Mouse (Mus musculus): ENCODE results near the gene Arnt2. TPM values are rescaled to one million over a fixed set of nuclear protein-coding genes. Genes with fewer than 3 reads are reported as not detected.

The Arnt2 gene
- 1 to 10 TPM; 1.1 to 2.0 TPM for total RNA-seq (2021)
- long read RNA-seq, experiment 1, partial matches to known transcripts = 0 of 1 reads
- long read RNA-seq, experiment 1, other reads (novel, unspliced or antisense) = 1 of 1 reads
- long read RNA-seq, experiment 2, partial matches to known transcripts = 0 of 2 reads
- long read RNA-seq, experiment 2, other reads (novel, unspliced or antisense) = 2 of 2 reads

DNA sequence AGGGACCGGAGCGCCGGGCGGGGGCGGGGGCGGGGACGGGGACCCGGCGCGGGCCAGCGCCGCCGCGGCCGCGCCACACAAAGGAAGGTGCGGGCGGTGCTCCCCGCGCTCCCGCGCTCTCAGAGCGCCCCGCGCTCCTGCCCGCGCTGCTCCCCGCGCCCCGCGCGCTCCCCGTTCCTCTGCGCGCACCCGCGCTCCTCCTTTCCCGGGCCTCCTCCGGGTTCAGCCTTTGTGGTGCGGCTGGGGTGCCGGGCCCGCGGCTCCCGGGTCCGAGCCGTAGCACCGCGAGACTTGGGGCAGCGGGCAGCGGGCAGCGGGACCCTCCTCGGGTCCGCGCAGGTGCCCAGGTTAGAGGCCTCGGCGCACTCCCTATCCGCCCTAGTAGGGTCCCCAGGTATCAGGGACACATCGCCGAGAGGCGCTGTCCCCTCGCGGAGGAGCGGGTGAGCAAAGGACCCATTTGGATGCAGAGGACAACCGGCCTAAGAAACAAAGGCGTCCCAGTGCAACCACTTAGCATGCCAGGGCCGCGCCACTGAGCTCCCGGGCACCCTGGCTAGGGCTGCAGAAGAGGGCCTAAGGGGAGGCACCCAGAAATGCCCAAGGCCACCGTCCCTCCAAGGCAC, at the start of gene Arnt2:
Gene Arnt2 (minus strand): TSS at position 281 of the 626 bp plus-strand sequence.
- DNase-seq = no peak
- intact Hi-C loops (cut with DNase I; ENCODE audit: low total_unique reads) = no loop called here

DNA sequence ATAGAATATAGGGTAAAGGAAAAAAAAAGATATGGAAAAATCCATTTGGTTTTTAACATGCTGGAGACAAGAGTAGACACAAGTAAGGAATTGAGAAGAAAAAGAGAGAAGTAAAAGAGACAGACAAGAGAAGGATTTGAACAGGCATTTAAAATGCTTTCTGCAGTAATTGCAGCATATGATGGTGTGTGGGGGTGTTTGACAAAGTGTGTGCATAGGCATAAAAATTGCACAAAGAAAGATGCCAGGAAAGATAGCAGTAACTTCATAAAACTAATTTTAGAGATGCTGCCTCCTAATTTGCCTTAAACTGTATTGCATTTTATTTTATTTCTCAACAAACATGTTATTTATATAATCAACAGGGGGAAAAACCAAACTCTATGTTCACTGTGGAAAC, 41.7 kb upstream of the Arnt2 start:
- intact Hi-C loops (cut with DNase I; ENCODE audit: low total_unique reads) = no loop called here
- DNase-seq = no peak

GRCm38 (mm10) chr7:84449066-84449465, 39.1 kb upstream of the Arnt2 start:
- intact Hi-C loops (cut with DNase I; ENCODE audit: low total_unique reads) = no loop called here
- DNase-seq = no peak

GRCm38 (mm10) chr7:84448512-84448911, 38.5 kb upstream of the Arnt2 start:
- no peak for DNase-seq
- intact Hi-C loops (cut with DNase I; ENCODE audit: low total_unique reads) = no loop called here

- no peak for DNase-seq
- intact Hi-C loops (cut with DNase I; ENCODE audit: low total_unique reads) = no loop called here
Observed at GRCm38 (mm10) chr7:84447740-84448435, 37.9 kb upstream of the Arnt2 start.

DNA sequence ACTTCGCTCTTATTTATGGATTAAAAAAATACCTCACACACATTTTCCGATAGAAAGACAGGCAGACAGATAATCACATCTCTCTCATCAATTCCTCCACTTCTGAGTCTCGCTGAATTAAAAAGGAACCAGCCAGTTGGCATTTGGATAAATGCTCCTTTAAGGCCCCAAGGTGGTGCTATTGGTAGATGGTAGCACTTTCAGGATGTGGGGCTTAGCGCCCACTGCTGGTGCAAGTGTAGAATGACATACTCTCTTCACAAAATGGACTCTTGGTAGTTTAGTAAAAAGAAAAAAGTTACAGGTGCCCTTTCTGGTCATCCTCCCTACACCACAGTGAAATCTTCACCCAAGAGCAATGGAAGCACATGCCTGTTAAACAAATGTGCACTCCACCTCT, 37.1 kb upstream of the Arnt2 start:
- peak; percentile 8 for DNase-seq
- intact Hi-C loops (cut with DNase I; ENCODE audit: low total_unique reads) = no loop called here

GRCm38 (mm10) chr7:84442343-84442911, 32.5 kb upstream of the Arnt2 start:
- DNase-seq = no peak
- intact Hi-C loops (cut with DNase I; ENCODE audit: low total_unique reads) = no loop called here

DNA sequence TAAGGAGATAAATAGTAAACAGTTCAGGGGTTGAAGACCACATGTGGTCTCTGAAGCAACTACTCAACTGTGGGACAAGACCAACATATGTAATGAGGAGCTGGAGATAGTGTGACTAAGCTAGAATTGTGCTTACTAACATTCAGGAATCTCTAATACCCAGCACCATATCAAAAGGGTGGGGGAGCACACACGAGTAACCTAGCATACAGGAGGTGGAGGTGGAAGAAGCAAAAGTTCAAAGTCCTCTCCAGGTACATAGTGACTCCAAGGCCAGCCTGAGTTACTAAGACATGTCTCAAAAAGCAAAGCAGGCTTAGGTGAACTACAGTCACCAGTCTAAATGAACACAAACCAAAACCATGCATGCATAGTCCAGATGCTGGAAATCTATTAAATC, 29.6 kb upstream of the Arnt2 start:
- no peak for DNase-seq
- intact Hi-C loops (cut with DNase I; ENCODE audit: low total_unique reads) = no loop called here

DNA sequence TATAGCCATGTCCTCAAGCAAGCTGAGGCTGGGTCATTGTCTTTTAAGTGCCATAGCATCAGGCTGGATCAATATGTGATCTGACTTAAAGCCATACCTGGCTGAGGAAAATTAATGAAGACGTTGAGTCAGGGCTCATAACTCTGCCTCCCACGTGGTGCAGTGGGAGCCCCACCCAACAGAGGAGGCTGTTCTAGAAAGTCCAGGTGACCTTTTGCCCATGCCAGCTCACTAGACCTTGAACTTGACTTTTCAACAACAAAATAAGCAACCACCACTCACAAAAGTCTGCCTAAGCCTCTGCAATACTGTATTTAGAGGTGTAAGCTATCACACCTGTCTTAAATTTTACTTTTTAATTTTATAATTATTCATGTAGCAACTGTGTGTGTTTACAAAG, 24.9 kb upstream of the Arnt2 start:
- DNase-seq = no peak
- intact Hi-C loops (cut with DNase I; ENCODE audit: low total_unique reads) = no loop called here

DNA sequence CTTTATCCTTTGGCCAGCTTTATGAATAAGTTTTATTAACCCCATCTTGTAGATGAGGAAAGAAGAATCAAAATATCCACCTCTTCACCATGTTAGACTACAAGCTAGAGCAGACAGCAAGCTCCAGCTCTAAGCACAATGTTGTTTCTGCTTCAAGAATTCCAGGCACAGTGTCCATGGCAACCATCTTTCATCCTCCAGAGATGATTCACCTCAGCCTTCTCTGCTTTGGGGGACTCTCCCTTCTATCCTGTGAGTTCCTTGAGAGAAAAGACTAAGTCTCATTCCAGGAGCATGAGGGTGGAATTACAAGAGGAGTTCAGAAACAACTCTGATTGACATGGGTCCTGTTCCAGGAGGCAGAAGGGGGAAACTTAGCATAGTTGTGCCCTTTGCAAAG, 22.2 kb upstream of the Arnt2 start:
- intact Hi-C loops (cut with DNase I; ENCODE audit: low total_unique reads) = no loop called here
- no peak for DNase-seq

DNA sequence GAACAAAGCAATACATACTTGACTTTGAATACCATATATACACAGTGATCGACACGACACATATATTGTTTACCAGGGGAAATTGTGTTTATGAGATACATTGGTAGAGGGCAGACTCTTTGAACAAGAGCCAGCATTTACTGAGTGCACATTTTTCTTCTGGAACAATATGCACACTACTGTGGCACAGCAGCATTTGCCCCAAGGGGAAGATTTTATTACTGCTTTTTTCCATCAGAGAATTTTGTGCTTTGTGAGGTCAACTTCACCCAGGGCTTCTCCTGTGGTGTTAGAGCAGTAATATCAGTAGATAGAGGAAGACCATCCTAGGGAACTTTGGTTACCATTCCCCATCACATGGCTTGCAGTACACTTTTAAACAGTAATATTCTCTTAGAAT, 17.2 kb upstream of the Arnt2 start:
- DNase-seq = no peak
- intact Hi-C loops (cut with DNase I; ENCODE audit: low total_unique reads) = no loop called here

- DNase-seq = no peak
- intact Hi-C loops (cut with DNase I; ENCODE audit: low total_unique reads) = no loop called here
Observed at GRCm38 (mm10) chr7:84424670-84425385, 14.9 kb upstream of the Arnt2 start.

DNA sequence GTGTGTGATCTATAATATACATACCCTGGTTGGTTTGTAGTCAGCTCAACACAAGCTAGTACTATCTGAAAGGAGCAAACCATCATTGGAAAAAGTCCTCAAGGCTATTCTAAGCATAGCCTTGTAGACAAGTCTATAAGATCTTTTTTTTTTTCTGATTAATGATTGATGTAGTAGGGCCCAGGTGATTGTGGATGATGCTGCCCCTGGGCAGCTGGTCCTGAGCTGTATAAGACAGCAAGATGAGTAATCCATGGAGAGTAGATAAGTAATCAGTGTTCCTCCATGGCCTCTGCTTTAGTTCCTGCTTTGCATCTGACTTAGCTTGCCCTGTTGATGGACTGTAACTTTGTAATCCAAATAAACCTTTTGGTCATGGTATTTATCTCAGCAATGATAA, 11.8 kb upstream of the Arnt2 start:
- intact Hi-C loops (cut with DNase I; ENCODE audit: low total_unique reads) = no loop called here
- DNase-seq = no peak

- no peak for DNase-seq
- intact Hi-C loops (cut with DNase I; ENCODE audit: low total_unique reads) = no loop called here
Observed at GRCm38 (mm10) chr7:84421291-84421665, 11.3 kb upstream of the Arnt2 start.

DNA sequence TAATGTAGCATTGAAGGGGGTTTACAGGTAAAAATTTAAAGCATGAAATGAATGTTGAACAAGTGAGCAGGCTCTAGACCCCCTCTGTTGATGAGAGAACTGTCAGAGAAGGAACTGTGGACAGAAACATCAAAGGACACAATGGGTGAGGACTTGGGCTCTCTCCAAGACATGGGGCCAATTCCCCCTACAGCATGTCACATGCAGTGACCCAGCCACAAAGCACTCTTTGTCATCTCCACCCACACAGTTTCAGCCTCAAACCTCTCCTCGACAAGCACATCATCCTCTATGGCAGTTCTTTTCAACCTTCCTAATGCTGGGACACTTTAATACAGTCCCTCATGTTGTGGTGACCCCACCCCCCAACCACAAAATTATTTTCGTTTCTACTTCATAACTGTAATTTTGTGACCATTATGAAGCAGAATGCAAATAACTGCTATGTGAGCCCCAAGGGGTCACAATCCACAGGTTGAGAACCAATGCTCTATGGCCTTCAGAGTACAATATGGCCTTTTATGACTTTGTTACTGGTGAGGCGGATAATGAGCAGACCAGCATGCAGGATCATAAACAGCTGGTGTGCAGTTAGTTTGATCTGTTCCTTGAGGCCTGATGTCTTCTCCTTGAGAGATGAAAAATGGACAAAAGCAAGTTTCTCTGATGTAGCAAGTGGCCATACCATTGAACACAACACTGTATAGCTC, 10.8 kb upstream of the Arnt2 start:
- intact Hi-C loops (cut with DNase I; ENCODE audit: low total_unique reads) = no loop called here
- no peak for DNase-seq

GRCm38 (mm10) chr7:84417441-84417840, 7.5 kb upstream of the Arnt2 start:
- intact Hi-C loops (cut with DNase I; ENCODE audit: low total_unique reads) = no loop called here

DNA sequence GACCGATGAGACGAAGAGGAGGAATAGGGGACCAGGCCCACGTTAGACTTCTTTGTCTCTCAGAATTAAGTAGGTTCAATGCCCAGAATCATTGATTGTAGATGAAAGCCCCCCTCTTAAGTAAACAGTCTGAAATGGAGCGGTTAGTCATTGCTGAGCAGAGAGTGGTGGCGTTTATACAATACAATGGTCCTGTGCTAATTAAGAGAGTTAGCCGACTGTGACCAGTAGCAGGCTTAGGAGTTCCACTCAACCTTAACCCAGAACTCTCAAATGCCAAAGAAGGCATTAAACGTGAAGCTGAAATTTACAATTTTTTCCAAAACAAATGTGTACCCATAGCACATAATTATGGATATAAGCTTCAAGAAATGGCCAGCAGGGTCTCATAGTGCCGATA, 2.6 kb upstream of the Arnt2 start:
- no peak for DNase-seq
- intact Hi-C loops (cut with DNase I; ENCODE audit: low total_unique reads) = no loop called here

More at GRCm38 (mm10) chr7:84417441-84417840, 7.5 kb upstream of the Arnt2 start:
- no peak for DNase-seq

DNA sequence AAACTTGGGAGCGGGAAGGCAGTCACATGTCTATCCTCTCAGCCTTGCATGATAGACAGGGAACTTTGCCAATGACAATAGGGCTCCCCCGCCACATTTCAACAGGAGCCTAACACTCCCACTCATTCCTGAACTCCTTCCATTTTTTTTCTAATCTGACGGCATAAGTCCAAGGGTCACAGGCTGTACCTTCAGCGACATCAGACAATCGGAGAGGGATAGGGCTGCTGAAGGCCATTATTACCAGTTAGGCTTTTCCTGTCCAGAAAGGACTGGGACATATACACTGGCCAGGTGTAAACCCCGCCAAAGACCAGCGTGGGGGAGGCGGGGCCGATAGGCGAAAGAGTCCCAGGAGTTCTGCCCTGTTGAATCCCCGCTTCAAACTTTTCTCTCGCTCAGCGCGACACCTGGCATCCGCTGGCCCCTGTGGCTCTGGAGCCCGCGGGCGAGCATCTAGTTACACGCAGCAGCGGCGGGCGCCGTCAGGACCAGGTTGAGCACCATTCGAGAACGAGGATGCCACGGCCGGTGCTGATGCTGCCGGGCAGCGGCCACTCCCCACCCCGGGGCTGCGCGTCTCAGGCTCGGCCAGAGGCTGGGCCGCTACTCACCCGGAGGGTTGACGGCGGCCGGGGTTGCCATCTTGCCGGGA, 608 bp downstream of the Arnt2 start:
- intact Hi-C loops (cut with DNase I; ENCODE audit: low total_unique reads) = no loop called here
- peak; percentile 17 for DNase-seq

DNA sequence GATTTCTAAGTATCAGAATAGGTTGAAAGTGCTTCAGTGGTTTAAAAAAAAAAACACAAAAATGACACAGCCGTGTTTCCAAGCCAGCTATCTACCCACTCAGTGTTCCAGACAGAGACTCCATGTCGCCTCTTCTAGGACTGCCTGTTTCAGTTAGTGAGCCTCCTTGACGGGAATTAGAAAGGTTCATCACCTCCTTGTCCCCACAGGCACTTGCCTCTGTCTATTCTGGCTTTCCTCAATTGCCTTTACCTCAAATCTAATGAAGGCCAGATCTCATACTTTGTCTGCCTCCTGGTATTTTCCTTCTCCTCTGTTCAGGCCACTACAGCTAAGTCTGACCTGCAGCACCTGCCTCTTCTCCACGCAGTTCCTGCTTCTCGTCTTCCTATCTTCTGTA, 1.7 kb downstream of the Arnt2 start:
- intact Hi-C loops (cut with DNase I; ENCODE audit: low total_unique reads) = no loop called here
- DNase-seq = no peak

Measured in gastrocnemius, postnatal 14 days (tissue).